Mouse (Mus musculus): ENCODE results near the gene Srrt.

Gene Srrt

DNA sequence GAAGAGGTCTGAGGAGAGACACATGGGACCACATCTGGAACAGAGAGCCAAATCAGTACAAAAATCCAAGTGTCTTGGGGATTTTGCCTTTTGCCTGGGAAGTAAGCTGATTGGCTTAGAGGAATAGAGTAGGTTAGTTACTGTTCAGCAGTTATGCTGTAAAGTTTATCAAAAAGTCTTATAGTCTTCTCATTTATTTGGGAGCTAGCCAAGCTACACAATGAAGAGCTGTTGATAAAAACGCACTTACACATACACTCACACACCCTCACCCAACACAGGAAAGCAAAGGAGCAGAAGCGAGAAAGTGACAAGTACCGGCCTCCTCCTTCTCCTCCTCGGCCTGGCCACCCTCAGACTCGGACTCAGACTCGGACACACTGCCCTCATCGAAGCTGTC, 8.2 kb downstream of the Srrt start:
- peaks cover 96% of the 10 kb centered on the region for H3K36me3 ChIP-seq (ENCODE audit: insufficient read depth, low read length)
- H3K27me3 ChIP-seq (ENCODE audit: insufficient read depth, low read length): no peaks in the 10 kb centered on the region
- H3K9me3 ChIP-seq (ENCODE audit: low read length): no peaks in the 10 kb centered on the region
- TF ChIP-seq NANOG (IDR thresholded peaks at IDR 0.05; ENCODE audit: borderline replicate concordance, low read length) (no peak), POU5F1 (IDR thresholded peaks at IDR 0.05; ENCODE audit: borderline replicate concordance, low read length) (no peak), CTCF (conservative IDR thresholded peaks at IDR 0.05; ENCODE audit: low read length) (no peak)
- peaks cover 90% of the 10 kb centered on the region for H3K4me1 ChIP-seq (replicated peaks; ENCODE audit: low read depth, low read length)
- H3K4me3 ChIP-seq (replicated peaks; ENCODE audit: low read length): no peak overlapping the region

DNA sequence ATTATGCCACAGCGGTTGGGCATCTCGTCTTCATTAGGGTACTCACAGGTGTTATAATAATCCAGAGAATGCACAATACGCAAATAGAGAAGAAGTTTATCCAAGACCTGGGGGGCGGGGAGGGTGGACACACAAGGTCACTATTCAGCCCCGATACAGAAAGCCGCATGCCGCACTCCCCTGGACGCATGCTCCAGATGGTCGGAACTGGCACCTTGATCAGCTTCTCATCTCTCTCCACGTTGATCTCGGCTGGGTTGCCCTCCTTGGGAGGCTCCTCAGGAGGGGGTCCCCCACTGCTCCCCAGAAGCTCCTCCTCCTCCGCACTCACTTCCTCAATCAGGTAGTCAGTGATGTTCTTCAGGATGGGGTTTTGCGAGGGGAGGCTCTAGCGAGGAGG, 10.3 kb downstream of the Srrt start:
- Histone ChIP-seq H3K9me3 (ENCODE audit: low read length) (no peaks in the 10 kb centered on the region), H3K27me3 (ENCODE audit: insufficient read depth, low read length) (peaks cover 10% of the 10 kb centered on the region), H3K36me3 (ENCODE audit: insufficient read depth, low read length) (peaks cover 75% of the 10 kb centered on the region), H3K4me3 (replicated peaks; ENCODE audit: low read length) (no peak overlapping the region), H3K4me1 (replicated peaks; ENCODE audit: low read depth, low read length) (peaks cover 80% of the 10 kb centered on the region)
- TF ChIP-seq CTCF (conservative IDR thresholded peaks at IDR 0.05; ENCODE audit: low read length) (no peak), NANOG (IDR thresholded peaks at IDR 0.05; ENCODE audit: borderline replicate concordance, low read length) (no peak)

DNA sequence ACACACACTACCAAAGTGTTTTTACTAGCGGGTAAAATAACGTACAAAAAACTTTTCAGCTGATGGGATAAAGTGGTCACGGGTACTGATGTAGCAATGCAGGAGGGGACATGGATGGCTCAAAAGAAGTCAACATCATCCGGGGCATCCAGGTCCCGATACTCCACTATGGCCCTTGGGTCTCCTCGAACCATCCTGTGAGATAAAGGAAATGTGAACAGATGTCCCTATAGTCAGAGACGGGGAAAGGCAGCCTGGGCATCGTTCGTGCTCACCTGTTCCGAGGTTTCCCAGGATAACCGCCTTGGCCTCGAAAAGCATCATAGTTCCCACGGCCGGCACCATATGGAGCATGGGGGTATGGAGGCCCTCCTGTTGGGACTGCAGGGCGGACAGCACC, 11.8 kb downstream of the Srrt start:
- Histone ChIP-seq H3K27me3 (ENCODE audit: insufficient read depth, low read length) (peaks cover 24% of the 10 kb centered on the region), H3K4me3 (replicated peaks; ENCODE audit: low read length) (peak overlapping the region; percentile 88), H3K36me3 (ENCODE audit: insufficient read depth, low read length) (peaks cover 61% of the 10 kb centered on the region), H3K9me3 (ENCODE audit: low read length) (no peaks in the 10 kb centered on the region), H3K4me1 (replicated peaks; ENCODE audit: low read depth, low read length) (peaks cover 72% of the 10 kb centered on the region)
- TF ChIP-seq NANOG (IDR thresholded peaks at IDR 0.05; ENCODE audit: borderline replicate concordance, low read length): no peak
- TF ChIP-seq POU5F1 (IDR thresholded peaks at IDR 0.05; ENCODE audit: borderline replicate concordance, low read length): no peak
- TF ChIP-seq CTCF (conservative IDR thresholded peaks at IDR 0.05; ENCODE audit: low read length): no peak

DNA sequence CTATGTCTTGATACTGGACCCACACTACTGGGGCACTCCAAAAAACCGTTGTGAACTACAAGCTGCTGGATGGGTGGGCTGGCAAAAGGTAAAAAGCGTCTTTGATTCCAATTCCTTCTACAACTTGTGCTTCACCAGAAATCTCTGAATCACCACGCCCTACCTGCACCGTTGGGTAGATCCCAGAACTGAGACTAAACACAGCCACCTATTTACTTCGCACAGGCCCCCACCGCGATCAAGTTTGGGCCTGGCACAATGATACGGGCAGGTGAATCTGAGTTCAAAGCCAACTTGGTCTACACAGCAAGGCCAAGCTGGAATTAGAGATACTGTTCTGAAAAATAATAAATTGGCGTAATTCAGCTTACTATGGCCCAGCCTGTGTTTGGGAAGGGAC, 12.2 kb downstream of the Srrt start:
- H3K4me1 ChIP-seq (replicated peaks; ENCODE audit: low read depth, low read length): peaks cover 72% of the 10 kb centered on the region
- H3K27me3 ChIP-seq (ENCODE audit: insufficient read depth, low read length): peaks cover 28% of the 10 kb centered on the region
- peak overlapping the region; percentile 88 for H3K4me3 ChIP-seq (replicated peaks; ENCODE audit: low read length)
- no peaks in the 10 kb centered on the region for H3K9me3 ChIP-seq (ENCODE audit: low read length)
- TF ChIP-seq NANOG (IDR thresholded peaks at IDR 0.05; ENCODE audit: borderline replicate concordance, low read length) (no peak), CTCF (conservative IDR thresholded peaks at IDR 0.05; ENCODE audit: low read length) (no peak)
- H3K36me3 ChIP-seq (ENCODE audit: insufficient read depth, low read length): peaks cover 57% of the 10 kb centered on the region

DNA sequence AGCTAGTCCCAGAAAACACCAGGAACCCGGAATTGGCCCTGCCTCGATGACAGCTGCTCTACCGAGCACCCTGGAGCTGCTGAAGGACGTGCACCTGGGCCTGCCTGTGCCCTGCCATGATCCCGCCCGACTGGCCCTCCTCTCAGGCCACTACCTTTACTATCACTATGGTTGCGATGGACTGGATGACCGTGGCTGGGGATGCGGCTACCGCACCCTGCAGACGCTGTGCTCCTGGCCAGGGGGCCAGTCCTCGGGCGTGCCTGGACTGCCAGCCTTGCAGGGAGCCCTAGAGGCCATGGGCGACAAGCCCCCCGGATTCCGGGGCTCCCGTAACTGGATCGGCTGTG, 12.8 kb downstream of the Srrt start:
- no peak for TF ChIP-seq NANOG (IDR thresholded peaks at IDR 0.05; ENCODE audit: borderline replicate concordance, low read length)
- TF ChIP-seq CTCF (conservative IDR thresholded peaks at IDR 0.05; ENCODE audit: low read length): no peak
- no peak for TF ChIP-seq POU5F1 (IDR thresholded peaks at IDR 0.05; ENCODE audit: borderline replicate concordance, low read length)

DNA sequence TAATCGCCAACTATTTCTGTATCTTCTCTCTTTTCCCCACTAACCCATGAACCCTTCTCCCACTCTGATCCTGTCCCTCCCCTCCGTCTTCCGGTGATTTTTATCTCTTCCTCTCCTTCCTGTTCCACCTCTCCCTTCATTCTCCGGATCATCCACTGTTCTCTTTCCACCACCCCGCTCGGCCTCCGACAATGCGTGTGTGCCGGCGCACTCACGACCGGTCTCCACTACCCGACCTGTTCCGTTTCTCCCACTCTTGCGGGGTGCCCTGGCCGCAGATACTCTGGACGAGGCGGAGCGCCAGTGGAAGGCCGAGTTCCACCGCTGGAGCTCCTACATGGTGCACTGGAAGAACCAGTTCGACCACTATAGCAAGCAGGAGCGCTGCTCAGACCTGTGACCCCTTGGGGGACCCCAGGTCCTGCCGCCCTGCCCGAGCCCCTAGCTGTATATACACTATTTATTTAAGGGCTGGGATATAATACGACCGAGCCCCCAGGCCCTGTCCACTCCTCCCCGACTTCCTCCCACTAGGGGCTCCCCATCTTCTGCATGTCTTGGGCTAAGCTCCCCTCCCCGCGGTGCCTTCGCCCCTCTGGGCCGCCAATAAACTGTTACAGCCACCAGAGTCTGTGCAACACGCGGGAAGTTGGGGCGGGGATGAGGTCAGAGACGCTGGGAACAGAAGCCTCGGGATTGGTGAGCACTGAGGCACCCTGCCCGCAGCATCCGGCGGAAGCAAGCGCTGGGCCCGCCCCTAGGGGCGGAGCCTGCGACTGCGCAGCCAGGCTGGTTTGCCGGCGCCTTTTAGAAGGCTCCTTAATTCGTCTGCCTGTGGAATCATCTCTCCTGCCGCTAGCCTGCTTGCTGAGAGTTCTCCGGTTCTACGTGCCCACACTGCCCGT, 13.4 kb downstream of the Srrt start, which contains the start of gene Ufsp1:
Gene Ufsp1, plus strand, starts transcription at position 791 of the 905 bp plus-strand sequence.
- Histone ChIP-seq H3K27me3 (ENCODE audit: insufficient read depth, low read length) (peaks cover 40% of the 10 kb centered on the region), H3K36me3 (ENCODE audit: insufficient read depth, low read length) (peaks cover 45% of the 10 kb centered on the region), H3K4me3 (replicated peaks; ENCODE audit: low read length) (peak within 1 kb of the TSS; percentile 88), H3K9me3 (ENCODE audit: low read length) (no peaks in the 10 kb centered on the region), H3K4me1 (replicated peaks; ENCODE audit: low read depth, low read length) (peaks cover 72% of the 10 kb centered on the region)
- no peak for TF ChIP-seq POU5F1 (IDR thresholded peaks at IDR 0.05; ENCODE audit: borderline replicate concordance, low read length)
- no peak for TF ChIP-seq NANOG (IDR thresholded peaks at IDR 0.05; ENCODE audit: borderline replicate concordance, low read length)
- TF ChIP-seq CTCF (conservative IDR thresholded peaks at IDR 0.05; ENCODE audit: low read length): no peak

More for the DNA sequence above, 12.8 kb downstream of the Srrt start:
- H3K4me3 ChIP-seq (replicated peaks; ENCODE audit: low read length): peak overlapping the region; percentile 88
- peaks cover 34% of the 10 kb centered on the region for H3K27me3 ChIP-seq (ENCODE audit: insufficient read depth, low read length)
- H3K9me3 ChIP-seq (ENCODE audit: low read length): no peaks in the 10 kb centered on the region
- peaks cover 72% of the 10 kb centered on the region for H3K4me1 ChIP-seq (replicated peaks; ENCODE audit: low read depth, low read length)
- peaks cover 51% of the 10 kb centered on the region for H3K36me3 ChIP-seq (ENCODE audit: insufficient read depth, low read length)

DNA sequence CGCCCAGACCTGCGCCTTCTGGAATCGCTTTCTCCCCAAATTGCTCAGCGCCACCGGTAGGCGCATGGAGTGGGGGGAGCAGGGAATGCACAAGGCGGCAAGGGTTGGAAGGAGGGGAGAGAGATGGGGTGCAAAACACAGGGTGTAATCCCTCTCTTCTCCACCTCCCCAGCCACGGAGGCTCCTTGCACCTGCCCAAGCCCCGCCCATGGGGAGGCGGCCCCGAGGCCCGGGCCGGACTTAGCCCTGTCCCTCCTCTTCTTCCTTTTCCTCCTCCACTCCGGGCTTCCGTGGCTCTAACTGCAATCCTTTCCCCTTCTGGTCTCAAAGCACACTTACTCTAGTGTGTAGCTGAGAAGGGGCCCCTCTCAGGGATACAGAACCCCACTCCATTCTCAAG, 14.2 kb downstream of the Srrt start:
- no peak for TF ChIP-seq CTCF (conservative IDR thresholded peaks at IDR 0.05; ENCODE audit: low read length)
- TF ChIP-seq POU5F1 (IDR thresholded peaks at IDR 0.05; ENCODE audit: borderline replicate concordance, low read length): no peak
- TF ChIP-seq NANOG (IDR thresholded peaks at IDR 0.05; ENCODE audit: borderline replicate concordance, low read length): no peak
- H3K27me3 ChIP-seq (ENCODE audit: insufficient read depth, low read length): peaks cover 47% of the 10 kb centered on the region
- H3K36me3 ChIP-seq (ENCODE audit: insufficient read depth, low read length): peaks cover 37% of the 10 kb centered on the region
- peaks cover 72% of the 10 kb centered on the region for H3K4me1 ChIP-seq (replicated peaks; ENCODE audit: low read depth, low read length)
- no peaks in the 10 kb centered on the region for H3K9me3 ChIP-seq (ENCODE audit: low read length)
- H3K4me3 ChIP-seq (replicated peaks; ENCODE audit: low read length): peak overlapping the region; percentile 88

DNA sequence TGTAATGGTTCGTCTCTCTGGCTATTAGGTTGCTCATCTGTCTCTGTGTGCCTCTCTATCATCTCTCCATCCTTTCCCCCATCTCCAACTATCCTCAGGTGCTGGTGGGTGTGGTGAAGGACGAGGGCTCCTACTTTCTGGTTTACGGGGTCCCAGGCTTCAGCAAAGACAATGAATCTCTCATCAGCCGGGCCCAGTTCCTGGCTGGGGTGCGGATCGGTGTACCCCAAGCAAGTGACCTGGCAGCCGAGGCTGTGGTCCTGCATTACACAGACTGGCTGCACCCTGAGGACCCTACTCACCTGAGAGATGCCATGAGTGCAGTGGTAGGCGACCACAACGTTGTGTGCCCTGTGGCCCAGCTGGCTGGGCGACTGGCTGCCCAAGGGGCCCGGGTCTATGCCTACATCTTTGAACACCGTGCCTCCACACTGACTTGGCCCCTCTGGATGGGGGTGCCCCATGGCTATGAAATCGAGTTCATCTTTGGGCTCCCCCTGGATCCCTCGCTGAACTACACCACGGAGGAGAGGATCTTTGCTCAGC, 16.0 kb downstream of the Srrt start:
- H3K9me3 ChIP-seq (ENCODE audit: low read length): no peaks in the 10 kb centered on the region
- H3K27me3 ChIP-seq (ENCODE audit: insufficient read depth, low read length): peaks cover 61% of the 10 kb centered on the region
- H3K4me3 ChIP-seq (replicated peaks; ENCODE audit: low read length): no peak overlapping the region
- TF ChIP-seq CTCF (conservative IDR thresholded peaks at IDR 0.05; ENCODE audit: low read length) (no peak), NANOG (IDR thresholded peaks at IDR 0.05; ENCODE audit: borderline replicate concordance, low read length) (no peak), POU5F1 (IDR thresholded peaks at IDR 0.05; ENCODE audit: borderline replicate concordance, low read length) (no peak)
- peaks cover 67% of the 10 kb centered on the region for H3K4me1 ChIP-seq (replicated peaks; ENCODE audit: low read depth, low read length)
- peaks cover 18% of the 10 kb centered on the region for H3K36me3 ChIP-seq (ENCODE audit: insufficient read depth, low read length)

Data from E14TG2a.4 (cell line).